Mouse (Mus musculus): ENCODE results near the gene Ormdl3.

DNA sequence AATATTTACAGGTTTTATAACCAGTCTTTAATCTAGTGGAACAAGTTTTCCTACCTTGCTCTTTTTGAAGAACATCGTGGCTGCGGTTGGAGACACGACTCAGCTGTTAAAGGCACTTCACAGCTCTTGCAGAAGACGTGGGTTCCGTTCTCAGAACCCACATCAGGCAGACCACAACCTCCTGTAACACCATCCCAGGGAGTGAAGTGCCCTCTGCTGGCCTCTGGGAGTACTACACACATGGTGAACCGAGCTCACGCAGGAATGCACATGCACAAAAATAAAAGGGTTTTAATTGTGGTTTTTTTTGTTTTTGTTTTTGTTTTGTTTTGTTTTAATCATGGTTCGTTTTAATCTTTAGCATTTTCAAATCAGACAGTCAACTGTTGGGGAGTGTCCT, 18.8 kb downstream of the Ormdl3 start:
- TF ChIP-seq CTCF (IDR thresholded peaks at IDR 0.05; ENCODE audit: control insufficient read depth, insufficient read depth, insufficient replicate concordance, low read depth, low read length) (peak; percentile 85; the same call in 1 of the 2 replicates), POLR2A (IDR thresholded peaks at IDR 0.05; ENCODE audit: control insufficient read depth, low read depth, low read length) (no peak)

All from testis, adult 2 months (tissue).